Mouse (Mus musculus): ENCODE results near the gene Plin2.

DNA sequence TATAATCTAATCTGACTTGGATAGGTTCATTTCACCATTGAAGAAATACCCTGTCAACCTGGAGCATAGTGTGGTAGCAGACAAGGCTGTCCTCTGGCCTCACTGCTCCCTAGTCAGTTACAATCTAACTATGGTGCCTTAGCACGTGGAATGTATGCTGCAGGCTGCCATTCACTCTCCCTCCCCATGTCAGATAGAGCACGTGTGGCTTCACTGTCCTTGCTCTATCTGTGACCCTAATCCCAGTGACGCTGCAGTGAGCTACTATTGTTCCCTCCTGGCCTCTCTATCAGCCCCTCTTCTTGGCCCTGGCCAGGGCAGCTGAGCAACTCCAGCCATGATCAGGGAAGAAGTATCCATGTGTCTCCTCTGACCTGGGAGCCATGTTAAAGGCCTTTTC is 11.6 kb upstream of the Plin2 start:
- TF ChIP-seq CTCF (IDR thresholded peaks at IDR 0.05; ENCODE audit: borderline replicate concordance, control insufficient read depth, extremely low read depth, insufficient read depth, low read length, poor library complexity) (no peak), POLR2A (IDR thresholded peaks at IDR 0.05; ENCODE audit: control insufficient read depth, extremely low read depth, insufficient read depth, low read length, poor library complexity) (no peak)
